Mouse (Mus musculus) liver, embryonic 14.5 days (tissue): Measurements from ENCODE around the gene Nfasc.

Experiments used
- CTCF ChIP-seq: IDR thresholded peaks from 2 replicates; pipeline ENCODE4 v1.5.1; 2016; ENCODE audit warnings: antibody characterized with exemption, low read depth, control low read depth
- EP300 ChIP-seq: IDR thresholded peaks from 2 replicates; pipeline ENCODE4 v1.6.1; 2016; ENCODE audit warnings: antibody characterized with exemption, low read depth

DNA sequence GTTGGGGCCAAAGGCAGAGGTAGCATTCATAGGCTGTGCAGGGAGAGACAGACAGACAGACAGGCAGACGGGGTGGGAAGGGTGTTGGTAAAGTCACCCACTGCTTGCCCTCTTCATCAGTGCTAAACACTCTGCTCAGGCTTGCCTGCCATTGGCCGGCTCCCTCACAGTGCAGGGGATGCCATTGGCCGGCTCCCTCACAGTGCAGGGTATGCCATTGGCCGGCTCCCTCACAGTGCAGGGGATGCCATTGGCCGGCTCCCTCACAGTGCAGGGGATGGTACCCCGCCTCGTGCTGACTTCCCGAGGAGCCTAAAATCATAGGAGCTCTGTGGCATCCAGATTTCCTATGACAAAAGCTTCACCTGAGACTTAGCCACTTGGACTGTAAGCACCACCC, 139.4 kb downstream of the Nfasc start:
- TF ChIP-seq EP300 (no peak), CTCF (no peak)
